Mouse (Mus musculus): ENCODE data around the gene Plin4. TPM values are rescaled to one million over a fixed set of nuclear protein-coding genes. Genes with fewer than 3 reads are reported as not detected.
"Not testable (repeated sequence)": the region's sequence is repeated elsewhere in the genome, so short reads cannot be mapped to it uniquely, and the experiment has no call there.

Gene Plin4
- polyA plus RNA-seq, 1 experiment from 2014 or later: 0.15 TPM

DNA sequence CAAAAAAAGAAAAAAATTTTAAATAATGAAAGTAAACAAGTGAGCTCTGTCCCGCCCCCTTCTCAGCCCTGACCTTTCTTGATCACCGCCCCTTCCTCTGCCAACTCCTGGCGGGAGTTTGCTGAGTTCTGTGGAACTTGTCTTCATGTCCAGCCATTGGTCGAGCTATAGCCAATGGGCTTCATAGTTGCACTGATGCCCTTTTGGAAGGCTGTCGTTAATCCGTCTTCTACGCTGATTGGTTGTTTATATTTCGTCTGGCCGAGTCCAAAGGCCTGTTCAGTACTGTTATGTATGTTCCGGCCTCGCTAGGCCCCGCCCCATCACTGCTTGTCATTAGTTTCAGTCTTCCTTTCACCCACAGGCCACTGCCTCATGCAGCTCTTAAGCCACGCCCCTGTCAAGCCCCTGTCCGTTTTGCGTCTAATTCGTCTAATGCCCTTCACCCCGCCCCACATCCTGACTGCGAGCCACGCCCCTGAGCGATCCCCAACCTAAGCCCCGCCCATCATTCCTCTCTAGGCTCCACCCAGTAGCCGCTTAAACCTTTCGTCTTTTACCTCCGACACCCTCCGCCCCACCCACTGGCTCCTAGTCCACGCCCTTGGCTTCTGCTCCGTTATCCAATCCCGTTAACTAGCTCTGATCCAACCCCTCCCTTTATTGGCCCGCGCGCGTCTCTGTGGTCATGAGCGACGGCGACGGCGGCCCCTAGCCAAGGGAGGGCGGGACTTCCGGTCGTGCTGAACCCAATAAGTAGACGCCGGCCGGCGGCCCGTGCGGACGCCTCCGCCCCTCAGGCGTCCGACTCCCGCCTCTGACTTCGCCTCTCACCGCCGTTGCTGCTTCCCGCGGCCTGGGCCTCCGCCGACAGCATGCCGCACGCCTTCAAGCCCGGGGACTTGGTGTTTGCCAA lies 30.5 kb downstream of the Plin4 start, which contains the start of gene Hdgfl2:
Hdgfl2 (plus strand) TSS at position 755 of the 916 bp plus-strand sequence.
- Histone ChIP-seq H3K27me3 (ENCODE audit: control insufficient read depth, insufficient read depth, low read depth, low read length) (no peaks in the 10 kb centered on the region), H3K9me3 (replicated peaks; ENCODE audit: control insufficient read depth, low read length, poor library complexity, severe bottlenecking) (no peaks in the 10 kb centered on the region), H3K4me3 (ENCODE audit: low read depth, low read length) (peak within 1 kb of the TSS; percentile 78), H3K4me1 (ENCODE audit: control insufficient read depth, insufficient read depth, low read length) (peaks cover 33% of the 10 kb centered on the region), H3K9ac (ENCODE audit: low read depth, low read length) (peak within 1 kb of the TSS; percentile 79), H3K27ac (ENCODE audit: low read length) (peak within 1 kb of the TSS; percentile 51), H3K4me2 (ENCODE audit: low read length) (peak within 1 kb of the TSS; percentile 76), H3K36me3 (ENCODE audit: control insufficient read depth, insufficient read depth, low read length) (no peaks in the 10 kb centered on the region)
- ATAC-seq: peak; percentile 94
- WGBS: under 1% methylated on average over 59 of the region's 61 CpGs

DNA sequence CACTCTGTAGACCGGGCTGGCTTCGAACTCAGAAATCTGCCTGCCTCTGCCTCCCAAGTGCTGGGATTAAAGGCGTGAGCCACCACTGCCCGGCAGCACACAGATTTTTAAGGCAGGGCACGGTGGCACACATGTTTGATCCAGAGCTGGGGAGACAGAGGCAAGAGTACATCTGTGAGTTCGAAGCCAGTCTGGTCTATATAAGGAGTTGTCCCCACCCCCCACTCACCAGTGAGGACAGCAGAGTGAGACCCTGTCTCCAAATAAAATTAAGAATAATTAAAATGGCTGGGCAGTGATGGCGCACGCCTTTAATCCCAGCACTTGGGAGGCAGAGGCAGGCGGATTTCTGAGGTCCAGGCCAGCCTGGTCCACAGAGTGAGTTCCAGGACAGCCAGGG lies 31.2 kb downstream of the Plin4 start:
- peaks cover 38% of the 10 kb centered on the region for H3K4me1 ChIP-seq (ENCODE audit: control insufficient read depth, insufficient read depth, low read length)
- 67% methylated on average over 9 of the region's 9 CpGs for WGBS
- H3K9ac ChIP-seq (ENCODE audit: low read depth, low read length); H3K27ac ChIP-seq (ENCODE audit: low read length); H3K27me3 ChIP-seq (ENCODE audit: control insufficient read depth, insufficient read depth, low read depth, low read length); H3K4me3 ChIP-seq (ENCODE audit: low read depth, low read length); ATAC-seq; H3K36me3 ChIP-seq (ENCODE audit: control insufficient read depth, insufficient read depth, low read length); H3K9me3 ChIP-seq (replicated peaks; ENCODE audit: control insufficient read depth, low read length, poor library complexity, severe bottlenecking): not testable (repeated sequence)
- peak overlapping the region; percentile 21 for H3K4me2 ChIP-seq (ENCODE audit: low read length)

DNA sequence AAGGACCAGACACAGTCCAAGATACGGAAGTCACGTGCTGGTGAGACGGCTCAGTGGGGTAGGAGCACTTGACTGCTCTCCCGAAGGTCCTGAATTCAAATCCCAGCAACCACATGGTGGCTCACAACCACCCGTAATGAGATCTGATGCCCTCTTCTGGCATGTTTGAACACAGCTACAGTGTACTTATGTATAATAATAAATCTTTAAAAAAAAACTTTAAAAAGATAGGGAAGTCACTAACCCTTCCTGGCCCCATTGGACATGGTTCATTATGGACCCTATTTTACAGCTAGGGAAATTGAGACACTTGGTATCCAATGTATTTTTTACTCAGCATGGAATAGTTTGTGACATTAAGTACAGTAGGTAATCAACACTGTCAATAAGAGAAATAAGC lies 32.1 kb downstream of the Plin4 start:
- H3K27ac ChIP-seq (ENCODE audit: low read length): no peak overlapping the region
- 86% methylated on average over 5 of the region's 5 CpGs for WGBS
- H3K4me1 ChIP-seq (ENCODE audit: control insufficient read depth, insufficient read depth, low read length): peaks cover 37% of the 10 kb centered on the region
- no peaks in the 10 kb centered on the region for H3K9me3 ChIP-seq (replicated peaks; ENCODE audit: control insufficient read depth, low read length, poor library complexity, severe bottlenecking)
- H3K4me2 ChIP-seq (ENCODE audit: low read length): no peak overlapping the region
- peaks cover 1% of the 10 kb centered on the region for H3K36me3 ChIP-seq (ENCODE audit: control insufficient read depth, insufficient read depth, low read length)
- H3K4me3 ChIP-seq (ENCODE audit: low read depth, low read length): no peak overlapping the region
- H3K9ac ChIP-seq (ENCODE audit: low read depth, low read length): no peak overlapping the region
- no peak for ATAC-seq
- no peaks in the 10 kb centered on the region for H3K27me3 ChIP-seq (ENCODE audit: control insufficient read depth, insufficient read depth, low read depth, low read length)

DNA sequence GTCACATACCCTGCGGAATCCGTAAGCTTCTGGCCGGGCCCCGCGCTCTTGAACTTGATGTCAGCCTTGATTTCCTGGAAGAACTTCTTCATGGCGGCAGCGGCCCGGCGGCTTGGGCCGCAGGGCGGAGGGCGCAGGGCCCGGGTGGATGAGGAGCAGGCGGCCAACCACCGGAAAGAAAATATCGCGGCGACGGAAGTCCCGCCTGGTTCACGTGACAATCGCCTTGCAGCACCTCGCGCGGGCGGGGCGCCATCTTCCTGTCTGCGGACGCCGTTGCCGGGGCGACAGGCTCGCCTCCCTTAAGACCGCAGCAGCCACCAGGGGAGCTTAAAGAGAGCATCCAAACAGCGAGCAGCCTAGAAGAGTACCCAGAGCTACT lies 34.8 kb downstream of the Plin4 start, which contains the start of gene Ubxn6:
Ubxn6 (minus strand) TSS at position 202 of the 382 bp plus-strand sequence.
- Histone ChIP-seq H3K9ac (ENCODE audit: low read depth, low read length) (peak within 1 kb of the TSS; percentile 81), H3K4me3 (ENCODE audit: low read depth, low read length) (peak within 1 kb of the TSS; percentile 74), H3K4me2 (ENCODE audit: low read length) (peak within 1 kb of the TSS; percentile 89), H3K27me3 (ENCODE audit: control insufficient read depth, insufficient read depth, low read depth, low read length) (no peaks in the 10 kb centered on the region), H3K36me3 (ENCODE audit: control insufficient read depth, insufficient read depth, low read length) (peaks cover 25% of the 10 kb centered on the region), H3K4me1 (ENCODE audit: control insufficient read depth, insufficient read depth, low read length) (peaks cover 12% of the 10 kb centered on the region), H3K9me3 (replicated peaks; ENCODE audit: control insufficient read depth, low read length, poor library complexity, severe bottlenecking) (no peaks in the 10 kb centered on the region), H3K27ac (ENCODE audit: low read length) (peak within 1 kb of the TSS; percentile 84)
- peak; percentile 43 for ATAC-seq
- WGBS: 0% methylated on average over 33 of the region's 35 CpGs

DNA sequence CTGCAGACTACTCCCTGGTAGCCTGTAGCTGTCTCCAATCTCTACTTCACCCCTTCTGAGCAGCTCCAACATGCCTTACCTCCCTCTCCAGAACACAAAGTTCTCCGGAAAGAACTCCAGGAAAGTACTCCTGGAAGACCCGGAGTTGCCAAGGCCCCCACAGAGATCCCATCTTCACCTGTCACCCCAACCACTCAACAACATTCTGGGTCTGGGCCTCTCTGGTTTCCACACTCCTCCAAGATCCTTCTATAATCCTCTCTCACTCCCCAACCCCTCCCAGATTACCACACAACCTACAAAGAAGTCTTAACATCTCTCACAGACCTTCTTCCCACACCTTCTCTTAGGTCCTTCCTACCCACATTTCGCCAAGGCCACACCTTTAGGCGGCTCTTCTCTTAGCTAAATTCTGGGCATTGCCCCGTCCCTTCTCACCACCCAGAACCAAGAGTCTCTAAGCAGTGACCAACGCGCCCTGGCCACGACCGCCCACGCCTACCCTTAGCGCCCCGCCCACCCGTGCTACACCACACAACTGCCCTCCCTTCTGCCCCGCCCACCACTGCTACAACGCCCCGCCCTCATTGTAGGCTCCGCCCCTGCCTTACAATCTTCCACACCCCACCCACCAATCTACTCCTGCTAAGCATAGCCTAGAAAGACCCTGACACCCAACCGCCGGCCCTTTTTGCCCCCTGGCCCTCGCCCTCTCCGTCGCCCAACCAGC lies 35.3 kb downstream of the Plin4 start:
- 9% methylated on average over 22 of the region's 22 CpGs for WGBS
- peak overlapping the region; percentile 89 for H3K4me2 ChIP-seq (ENCODE audit: low read length)
- peak overlapping the region; percentile 74 for H3K4me3 ChIP-seq (ENCODE audit: low read depth, low read length)
- H3K9me3 ChIP-seq (replicated peaks; ENCODE audit: control insufficient read depth, low read length, poor library complexity, severe bottlenecking): no peaks in the 10 kb centered on the region
- peak; percentile 1; the same call in 1 of the 2 replicates for ATAC-seq
- no peaks in the 10 kb centered on the region for H3K27me3 ChIP-seq (ENCODE audit: control insufficient read depth, insufficient read depth, low read depth, low read length)
- H3K27ac ChIP-seq (ENCODE audit: low read length): peak overlapping the region; percentile 84
- H3K4me1 ChIP-seq (ENCODE audit: control insufficient read depth, insufficient read depth, low read length): peaks cover 12% of the 10 kb centered on the region
- peak overlapping the region; percentile 81 for H3K9ac ChIP-seq (ENCODE audit: low read depth, low read length)
- H3K36me3 ChIP-seq (ENCODE audit: control insufficient read depth, insufficient read depth, low read length): peaks cover 30% of the 10 kb centered on the region

DNA sequence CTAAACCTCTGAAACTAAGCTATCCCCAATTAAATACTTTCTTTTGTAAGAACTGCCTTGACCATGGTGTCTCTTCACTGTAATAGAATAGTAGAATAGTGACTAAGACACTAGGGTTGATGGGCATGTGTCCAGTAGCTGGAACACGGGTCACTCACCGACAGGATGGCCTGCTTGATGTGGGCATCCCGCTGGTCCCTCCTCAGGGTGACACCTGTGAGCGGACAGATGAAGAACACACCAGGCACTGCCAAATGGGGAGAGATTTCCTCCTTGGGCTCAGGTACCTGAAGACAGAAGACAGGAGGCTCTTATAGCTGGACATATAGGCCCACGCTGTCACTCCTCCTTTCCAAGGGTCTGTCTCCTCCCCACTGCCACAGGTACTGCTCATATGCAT lies 37.4 kb downstream of the Plin4 start:
- ATAC-seq: no peak
- Histone ChIP-seq H3K27ac (ENCODE audit: low read length) (no peak overlapping the region), H3K4me3 (ENCODE audit: low read depth, low read length) (no peak overlapping the region), H3K9me3 (replicated peaks; ENCODE audit: control insufficient read depth, low read length, poor library complexity, severe bottlenecking) (no peaks in the 10 kb centered on the region), H3K36me3 (ENCODE audit: control insufficient read depth, insufficient read depth, low read length) (peaks cover 47% of the 10 kb centered on the region), H3K9ac (ENCODE audit: low read depth, low read length) (no peak overlapping the region), H3K27me3 (ENCODE audit: control insufficient read depth, insufficient read depth, low read depth, low read length) (no peaks in the 10 kb centered on the region), H3K4me2 (ENCODE audit: low read length) (no peak overlapping the region), H3K4me1 (ENCODE audit: control insufficient read depth, insufficient read depth, low read length) (peaks cover 12% of the 10 kb centered on the region)
- 91% methylated on average over 5 of the region's 5 CpGs for WGBS

DNA sequence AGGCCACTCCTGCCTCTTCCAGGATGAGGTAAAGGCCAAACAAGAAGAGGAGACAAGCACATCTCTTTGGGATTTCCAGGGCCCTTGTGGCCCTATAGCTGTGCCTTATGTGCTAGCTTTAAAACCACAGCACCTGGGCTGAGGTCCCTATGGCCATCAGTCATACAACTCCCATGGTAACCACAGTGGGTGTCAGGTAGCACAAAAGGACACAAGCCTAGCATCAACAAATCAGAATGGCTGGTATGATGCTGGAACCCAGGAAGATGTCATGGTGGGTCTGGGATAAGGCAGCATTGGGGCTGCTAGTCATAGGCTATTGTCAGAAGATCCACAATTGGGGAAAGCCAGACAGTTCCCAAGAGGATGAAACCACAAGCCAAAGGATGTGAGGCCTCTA lies 38.5 kb downstream of the Plin4 start:
- no peak for ATAC-seq
- peaks cover 12% of the 10 kb centered on the region for H3K4me1 ChIP-seq (ENCODE audit: control insufficient read depth, insufficient read depth, low read length)
- no peak overlapping the region for H3K4me2 ChIP-seq (ENCODE audit: low read length)

DNA sequence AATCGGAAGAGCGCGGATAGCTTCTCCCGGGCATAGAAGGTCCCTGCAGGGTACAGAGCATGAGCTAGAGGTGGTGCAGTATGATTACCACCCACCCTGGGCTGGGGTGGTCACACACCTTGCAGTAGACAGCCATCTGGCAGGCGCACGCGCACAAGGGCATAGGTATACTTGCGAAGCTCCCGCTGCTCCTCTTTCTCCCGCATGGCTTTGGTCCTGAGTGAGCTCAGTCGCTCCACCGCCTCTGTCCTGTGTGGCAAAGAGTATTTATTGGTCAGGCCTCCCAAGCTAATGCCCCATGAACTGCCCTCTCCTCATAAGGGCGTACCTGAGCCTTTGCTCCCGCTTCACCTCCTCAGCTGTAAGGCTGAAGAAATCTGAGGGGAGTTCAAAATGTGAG lies 40.5 kb downstream of the Plin4 start:
- H3K9ac ChIP-seq (ENCODE audit: low read depth, low read length): no peak overlapping the region

More for the DNA sequence above, 38.5 kb downstream of the Plin4 start:
- no peaks in the 10 kb centered on the region for H3K27me3 ChIP-seq (ENCODE audit: control insufficient read depth, insufficient read depth, low read depth, low read length)
- H3K36me3 ChIP-seq (ENCODE audit: control insufficient read depth, insufficient read depth, low read length): peaks cover 51% of the 10 kb centered on the region
- H3K9me3 ChIP-seq (replicated peaks; ENCODE audit: control insufficient read depth, low read length, poor library complexity, severe bottlenecking): no peaks in the 10 kb centered on the region
- H3K9ac ChIP-seq (ENCODE audit: low read depth, low read length): no peak overlapping the region
- no peak overlapping the region for H3K27ac ChIP-seq (ENCODE audit: low read length)
- no peak overlapping the region for H3K4me3 ChIP-seq (ENCODE audit: low read depth, low read length)

DNA sequence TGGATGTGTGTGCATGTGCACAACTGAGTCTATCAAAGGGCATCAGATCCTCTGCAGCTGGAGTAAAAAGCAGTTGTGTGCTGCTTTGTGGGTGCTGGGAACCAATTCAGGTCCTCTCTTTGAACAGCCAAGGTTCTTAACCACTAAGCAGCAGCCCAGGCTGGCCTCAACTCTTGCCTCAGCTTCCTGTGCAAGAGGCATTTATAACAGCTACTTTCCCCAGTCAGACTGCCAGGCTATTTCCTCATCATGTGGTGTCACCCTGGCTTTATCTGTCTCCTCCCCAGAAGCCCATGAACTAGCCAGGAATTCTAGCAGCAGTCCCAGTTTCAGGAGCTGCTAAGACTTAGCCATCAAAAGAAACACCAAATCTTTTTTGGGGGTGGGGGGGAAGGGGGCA lies 43.2 kb downstream of the Plin4 start:
- no peak overlapping the region for H3K9ac ChIP-seq (ENCODE audit: low read depth, low read length)
- no peak overlapping the region for H3K27ac ChIP-seq (ENCODE audit: low read length)
- no peaks in the 10 kb centered on the region for H3K9me3 ChIP-seq (replicated peaks; ENCODE audit: control insufficient read depth, low read length, poor library complexity, severe bottlenecking)
- no peaks in the 10 kb centered on the region for H3K27me3 ChIP-seq (ENCODE audit: control insufficient read depth, insufficient read depth, low read depth, low read length)
- no peak overlapping the region for H3K4me2 ChIP-seq (ENCODE audit: low read length)
- ATAC-seq: no peak
- H3K4me3 ChIP-seq (ENCODE audit: low read depth, low read length): no peak overlapping the region
- H3K4me1 ChIP-seq (ENCODE audit: control insufficient read depth, insufficient read depth, low read length): no peaks in the 10 kb centered on the region
- H3K36me3 ChIP-seq (ENCODE audit: control insufficient read depth, insufficient read depth, low read length): peaks cover 43% of the 10 kb centered on the region

More for the DNA sequence above, 40.5 kb downstream of the Plin4 start:
- Histone ChIP-seq H3K27me3 (ENCODE audit: control insufficient read depth, insufficient read depth, low read depth, low read length) (no peaks in the 10 kb centered on the region), H3K27ac (ENCODE audit: low read length) (no peak overlapping the region), H3K4me3 (ENCODE audit: low read depth, low read length) (no peak overlapping the region), H3K36me3 (ENCODE audit: control insufficient read depth, insufficient read depth, low read length) (peaks cover 52% of the 10 kb centered on the region), H3K4me2 (ENCODE audit: low read length) (no peak overlapping the region), H3K4me1 (ENCODE audit: control insufficient read depth, insufficient read depth, low read length) (peaks cover 5% of the 10 kb centered on the region), H3K9me3 (replicated peaks; ENCODE audit: control insufficient read depth, low read length, poor library complexity, severe bottlenecking) (no peaks in the 10 kb centered on the region)
- WGBS: 96% methylated on average over 14 of the region's 14 CpGs
- ATAC-seq: no peak
